Mouse (Mus musculus): Measurements from ENCODE around the gene Nfix.

Gene Nfix

GRCm38 (mm10) chr8:84781686-84782505 lies 18.2 kb downstream of the Nfix start:
- DNase-seq (ENCODE audit: low spot score in 2 of 2): no peak

GRCm38 (mm10) chr8:84780949-84781680 lies 19.0 kb downstream of the Nfix start:
- DNase-seq (ENCODE audit: low spot score in 2 of 2): no peak

GRCm38 (mm10) chr8:84780225-84780555 lies 20.0 kb downstream of the Nfix start:
- no peak for DNase-seq (ENCODE audit: low spot score in 2 of 2)

- DNase-seq (ENCODE audit: low spot score in 2 of 2): no peak
Observed at GRCm38 (mm10) chr8:84779519-84780224, 20.5 kb downstream of the Nfix start.

GRCm38 (mm10) chr8:84778638-84779380 lies 21.3 kb downstream of the Nfix start:
- peak in 1 of 2 experiments; percentile 66 for DNase-seq (ENCODE audit: low spot score in 2 of 2)

- no peak for DNase-seq (ENCODE audit: low spot score in 2 of 2)
Observed at GRCm38 (mm10) chr8:84777899-84778637, 22.1 kb downstream of the Nfix start.

- DNase-seq (ENCODE audit: low spot score in 2 of 2): no peak
Observed at GRCm38 (mm10) chr8:84776569-84776968, 23.6 kb downstream of the Nfix start.

- no peak for DNase-seq (ENCODE audit: low spot score in 2 of 2)
Observed at GRCm38 (mm10) chr8:84775621-84776113, 24.5 kb downstream of the Nfix start.

- DNase-seq (ENCODE audit: low spot score in 2 of 2): no peak
Observed at GRCm38 (mm10) chr8:84775105-84775591, 25.0 kb downstream of the Nfix start.

- DNase-seq (ENCODE audit: low spot score in 2 of 2): peak in 1 of 2 experiments; percentile 76
Observed at GRCm38 (mm10) chr8:84774473-84774911, 25.7 kb downstream of the Nfix start.

- DNase-seq (ENCODE audit: low spot score in 2 of 2): peak; percentile 53 to 80
Observed at GRCm38 (mm10) chr8:84773833-84774232, 26.3 kb downstream of the Nfix start.

GRCm38 (mm10) chr8:84773304-84773703 lies 26.8 kb downstream of the Nfix start:
- DNase-seq (ENCODE audit: low spot score in 2 of 2): no peak

GRCm38 (mm10) chr8:84772628-84773027 lies 27.5 kb downstream of the Nfix start:
- DNase-seq (ENCODE audit: low spot score in 2 of 2): no peak

GRCm38 (mm10) chr8:84771941-84772378 lies 28.2 kb downstream of the Nfix start:
- DNase-seq (ENCODE audit: low spot score in 2 of 2): peak in 1 of 2 experiments; percentile 75

GRCm38 (mm10) chr8:84771000-84771687 lies 29.0 kb downstream of the Nfix start:
- DNase-seq (ENCODE audit: low spot score in 2 of 2): no peak

GRCm38 (mm10) chr8:84770100-84770953 lies 29.8 kb downstream of the Nfix start:
- no peak for DNase-seq (ENCODE audit: low spot score in 2 of 2)

- DNase-seq (ENCODE audit: low spot score in 2 of 2): no peak
Observed at GRCm38 (mm10) chr8:84769324-84769723, 30.8 kb downstream of the Nfix start.

GRCm38 (mm10) chr8:84768343-84769095 lies 31.6 kb downstream of the Nfix start:
- DNase-seq (ENCODE audit: low spot score in 2 of 2): no peak
